Mouse (Mus musculus) forebrain, embryonic 16.5 days (tissue): ENCODE results near the gene Megf6. TPM values are rescaled to one million over a fixed set of nuclear protein-coding genes. Genes with fewer than 3 reads are reported as not detected.

Experiments
- ATAC-seq: fragments of 200-750 bp; cut with Nextera tagmentation; 2 replicates; pipeline ENCODE4 v1.8.0; 2017; ENCODE audit warnings: mild to moderate bottlenecking, moderate library complexity
- H3K27ac ChIP-seq: fragments of 300-500 bp; sonication (generic); 2 replicates; pipeline ENCODE4 v1.5.1; 2014; ENCODE audit warnings: low read length, control low read depth
- H3K27me3 ChIP-seq: fragments of 300-500 bp; sonication (generic); replicated peaks from 2 replicates; pipeline ENCODE4 v1.6.1; 2014; ENCODE audit warnings: low read length; ENCODE audit not compliant: control insufficient read depth, insufficient read depth
- H3K36me3 ChIP-seq: fragments of 300-500 bp; sonication (generic); 2 replicates; pipeline ENCODE4 v1.6.1; 2014; ENCODE audit not compliant: control insufficient read depth, insufficient read depth
- H3K4me1 ChIP-seq: fragments of 300-500 bp; sonication (generic); replicated peaks from 2 replicates; pipeline ENCODE4 v1.6.1; 2014; ENCODE audit warnings: low read length; ENCODE audit not compliant: control insufficient read depth, insufficient read depth
- H3K4me2 ChIP-seq: fragments of 300-500 bp; sonication (generic); 2 replicates; pipeline ENCODE4 v1.6.1; 2014; ENCODE audit warnings: mild to moderate bottlenecking, low read length, control low read depth
- H3K4me3 ChIP-seq: fragments of 300-500 bp; sonication (generic); replicated peaks from 2 replicates; pipeline ENCODE4 v1.5.1; 2014; ENCODE audit warnings: mild to moderate bottlenecking, low read length, control low read depth
- H3K9ac ChIP-seq: fragments of 300-500 bp; sonication (generic); replicated peaks from 2 replicates; pipeline ENCODE4 v1.6.1; 2014; ENCODE audit warnings: low read depth, low read length, control low read depth
- H3K9me3 ChIP-seq: fragments of 300-500 bp; sonication (generic); 2 replicates; pipeline ENCODE4 v1.6.1; 2016; ENCODE audit warnings: low read length; ENCODE audit not compliant: control insufficient read depth
- WGBS: fragments of 180-500 bp; shearing (Covaris S2); extraction: QIAGEN DNeasy Blood & Tissue Kit; methylation state at CpG from one replicate; pipeline ENCODE4 v1.1.7; 2014; 5-methylcytosine and 5-hydroxymethylcytosine counted together
- polyA plus RNA-seq: library from polyadenylated mRNA; unstranded; fragments of >200 nt; fragmentation: Nextera tagmentation; extraction: Ambion mirVana; gene quantifications from 2 replicates; pipeline ENCODE4 v1.2.1, GENCODE M21; 2015

The Megf6 gene
- polyA plus RNA-seq, result 7.7 and 10.0 TPM in 2 replicates

DNA sequence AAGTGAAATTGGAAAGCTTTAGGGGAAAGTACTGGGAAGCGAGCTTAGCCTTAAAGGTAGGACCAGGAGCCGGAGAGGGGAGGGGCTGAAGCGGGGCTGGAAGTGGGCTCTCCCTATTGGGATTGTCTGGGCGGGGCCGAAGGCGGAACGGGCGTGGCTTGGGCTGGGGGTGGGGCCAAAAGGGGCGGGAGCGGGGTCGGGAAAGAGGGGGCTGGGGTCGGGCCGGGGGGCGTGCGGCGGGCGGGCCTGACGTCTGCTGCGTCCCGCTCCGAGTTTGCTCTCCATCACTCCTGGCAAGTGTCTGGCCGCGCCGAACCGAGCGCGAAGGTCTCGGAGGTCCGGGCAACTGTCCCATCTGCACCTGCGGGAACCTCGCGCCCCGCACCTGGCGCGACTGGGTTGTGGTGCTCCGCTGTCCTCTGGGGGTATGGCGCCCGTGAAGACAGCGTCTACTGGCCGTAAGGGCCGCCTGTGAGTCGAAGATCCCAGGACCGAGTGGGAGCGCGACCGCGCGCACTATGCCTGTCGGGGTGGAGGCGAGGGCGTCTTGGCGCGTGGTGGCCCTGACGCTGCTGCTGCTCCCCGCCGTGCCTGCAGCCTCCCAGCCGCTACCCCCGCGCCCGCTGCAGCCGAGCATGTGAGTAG is at the start of gene Megf6:
Gene Megf6 (plus strand): TSS at position 225 of the 645 bp plus-strand sequence.
- WGBS, result under 1% methylated on average over 61 of the region's 61 CpGs
- Histone ChIP-seq H3K9ac (peak within 1 kb of the TSS; percentile 54), H3K27ac (no peak within 1 kb of the TSS), H3K9me3 (no peaks in the 10 kb centered on the region), H3K36me3 (no peaks in the 10 kb centered on the region), H3K4me3 (peak within 1 kb of the TSS; percentile 63), H3K4me1 (peaks cover 21% of the 10 kb centered on the region), H3K4me2 (peak within 1 kb of the TSS; percentile 99), H3K27me3 (peaks cover 22% of the 10 kb centered on the region)
- peak; percentile 81 for ATAC-seq

DNA sequence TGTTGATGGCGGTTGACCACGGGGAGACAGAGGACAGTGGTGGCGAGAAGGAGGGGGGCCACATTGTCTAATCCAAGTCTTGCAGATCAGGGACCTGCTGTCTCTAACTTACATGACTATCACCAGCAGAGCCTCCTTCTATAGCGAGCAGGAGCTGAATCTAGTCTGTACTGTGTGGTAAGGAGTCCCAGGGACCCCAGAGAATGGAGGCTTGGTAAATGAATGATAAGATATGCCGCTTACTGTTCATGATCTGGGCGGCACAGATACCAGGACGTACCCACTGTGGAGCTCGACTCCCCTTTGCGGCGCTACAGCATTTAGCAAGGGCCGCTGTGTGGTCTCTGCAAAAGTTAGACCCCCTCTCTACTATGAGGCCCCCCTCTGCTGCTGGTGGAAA is 48.7 kb upstream of the Megf6 start:
- no peak overlapping the region for H3K4me3 ChIP-seq
- no peak for ATAC-seq
- WGBS, result 62% methylated on average over 11 of the region's 11 CpGs
- H3K9ac ChIP-seq, result no peak overlapping the region
- no peaks in the 10 kb centered on the region for H3K4me1 ChIP-seq
- H3K9me3 ChIP-seq, result no peaks in the 10 kb centered on the region
- no peak overlapping the region for H3K27ac ChIP-seq
- no peaks in the 10 kb centered on the region for H3K36me3 ChIP-seq
- H3K4me2 ChIP-seq, result no peak overlapping the region
- H3K27me3 ChIP-seq, result no peaks in the 10 kb centered on the region

DNA sequence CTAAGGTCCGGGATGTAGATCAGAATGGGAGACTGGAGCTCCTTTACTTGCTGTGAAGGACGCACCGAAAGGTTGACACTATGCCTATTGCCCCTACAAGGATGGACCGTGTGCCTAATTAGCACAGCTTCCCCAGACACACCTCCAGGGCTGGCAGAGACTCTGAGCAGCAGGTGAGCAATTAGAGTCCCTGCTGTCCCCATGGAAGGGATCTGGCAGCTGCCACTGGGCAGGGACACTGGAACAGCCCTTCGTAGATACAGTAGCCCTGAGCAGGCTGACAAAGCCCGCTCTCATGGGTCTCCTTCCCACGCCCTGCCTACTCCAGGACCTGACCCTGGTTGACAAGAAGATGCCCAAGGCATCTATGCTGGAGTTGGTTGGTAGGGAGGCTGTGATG is 48.2 kb upstream of the Megf6 start:
- 69% methylated on average over 7 of the region's 7 CpGs for WGBS
- no peak overlapping the region for H3K4me2 ChIP-seq
- H3K9me3 ChIP-seq, result no peaks in the 10 kb centered on the region
- no peaks in the 10 kb centered on the region for H3K36me3 ChIP-seq
- no peak overlapping the region for H3K4me3 ChIP-seq
- no peaks in the 10 kb centered on the region for H3K27me3 ChIP-seq
- H3K9ac ChIP-seq, result no peak overlapping the region
- no peak overlapping the region for H3K27ac ChIP-seq
- no peak for ATAC-seq
- H3K4me1 ChIP-seq, result no peaks in the 10 kb centered on the region

GRCm38 (mm10) chr4:154123553-154123952 is 47.0 kb upstream of the Megf6 start:
- Histone ChIP-seq H3K9ac (no peak overlapping the region), H3K9me3 (no peaks in the 10 kb centered on the region), H3K36me3 (no peaks in the 10 kb centered on the region), H3K27ac (no peak overlapping the region), H3K4me2 (no peak overlapping the region), H3K4me1 (no peaks in the 10 kb centered on the region), H3K27me3 (peaks cover 3% of the 10 kb centered on the region; the same call in 1 of the 2 replicates), H3K4me3 (no peak overlapping the region)
- no peak for ATAC-seq
- 86% methylated on average over 6 of the region's 6 CpGs for WGBS

DNA sequence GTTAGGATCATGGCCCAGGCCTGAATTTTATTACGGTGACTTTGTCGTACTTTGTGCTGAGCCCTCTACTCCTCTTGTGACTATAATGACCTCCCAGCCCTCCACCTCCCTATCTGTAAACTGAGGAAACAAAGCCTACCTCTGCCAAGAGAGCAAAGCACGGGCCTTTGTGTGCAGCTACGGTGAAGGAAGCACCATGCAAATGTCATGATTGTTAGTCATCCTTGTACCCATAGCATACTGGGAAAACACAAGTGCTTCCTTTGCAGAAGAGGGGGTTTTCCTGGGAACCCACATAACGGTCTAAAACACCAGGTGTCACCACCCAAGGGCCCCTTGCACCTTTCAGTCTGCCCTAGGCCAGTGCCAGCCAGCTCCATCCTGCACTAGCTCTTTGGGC is 45.3 kb upstream of the Megf6 start:
- H3K9me3 ChIP-seq, result no peaks in the 10 kb centered on the region
- H3K9ac ChIP-seq, result no peak overlapping the region
- H3K4me3 ChIP-seq, result no peak overlapping the region
- H3K4me2 ChIP-seq, result no peak overlapping the region
- H3K36me3 ChIP-seq, result no peaks in the 10 kb centered on the region
- WGBS, result 69% methylated on average over 5 of the region's 5 CpGs
- H3K27me3 ChIP-seq, result peaks cover 3% of the 10 kb centered on the region; the same call in 1 of the 2 replicates
- no peak for ATAC-seq
- no peak overlapping the region for H3K27ac ChIP-seq
- no peaks in the 10 kb centered on the region for H3K4me1 ChIP-seq

GRCm38 (mm10) chr4:154127273-154127672 is 43.3 kb upstream of the Megf6 start:
- Histone ChIP-seq H3K9ac (no peak overlapping the region), H3K4me1 (no peaks in the 10 kb centered on the region), H3K27ac (no peak overlapping the region), H3K4me2 (no peak overlapping the region), H3K36me3 (no peaks in the 10 kb centered on the region), H3K27me3 (peaks cover 3% of the 10 kb centered on the region; the same call in 1 of the 2 replicates), H3K4me3 (no peak overlapping the region), H3K9me3 (no peaks in the 10 kb centered on the region)
- no peak for ATAC-seq
- WGBS, result 73% methylated on average over 3 of the region's 3 CpGs

- no peak for ATAC-seq
- Histone ChIP-seq H3K4me1 (no peaks in the 10 kb centered on the region), H3K9me3 (no peaks in the 10 kb centered on the region), H3K9ac (no peak overlapping the region), H3K4me2 (no peak overlapping the region), H3K36me3 (no peaks in the 10 kb centered on the region), H3K27me3 (peaks cover 3% of the 10 kb centered on the region; the same call in 1 of the 2 replicates), H3K27ac (no peak overlapping the region), H3K4me3 (no peak overlapping the region)
Observed at GRCm38 (mm10) chr4:154129950-154130349, 40.6 kb upstream of the Megf6 start.

- no peaks in the 10 kb centered on the region for H3K4me1 ChIP-seq
- no peak for ATAC-seq
- H3K27ac ChIP-seq, result no peak overlapping the region
- H3K9me3 ChIP-seq, result no peaks in the 10 kb centered on the region
- no peak overlapping the region for H3K4me2 ChIP-seq
- WGBS, result 77% methylated on average over 4 of the region's 4 CpGs
- H3K4me3 ChIP-seq, result no peak overlapping the region
- no peak overlapping the region for H3K9ac ChIP-seq
- H3K36me3 ChIP-seq, result no peaks in the 10 kb centered on the region
- peaks cover 12% of the 10 kb centered on the region; the same call in 1 of the 2 replicates for H3K27me3 ChIP-seq
Observed at GRCm38 (mm10) chr4:154131894-154132293, 38.6 kb upstream of the Megf6 start.

DNA sequence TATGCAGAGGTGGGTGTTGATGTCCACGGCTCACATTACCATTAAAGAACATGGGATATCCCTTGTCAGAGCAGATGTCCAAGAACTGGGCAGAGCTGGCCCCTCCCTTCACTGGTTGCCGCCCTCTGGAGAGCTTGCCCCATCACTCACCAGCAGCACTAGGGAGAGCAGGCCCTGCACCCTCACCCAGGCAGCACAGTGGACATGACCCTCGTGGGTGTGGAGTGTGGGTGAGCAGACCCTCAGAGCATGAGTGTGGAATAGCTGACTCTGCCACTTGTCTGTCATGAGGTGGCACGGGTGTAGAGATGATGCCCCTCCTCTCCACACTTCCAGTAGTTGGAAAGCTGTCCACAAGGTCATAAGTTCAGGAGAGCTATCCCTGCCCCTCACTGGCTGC is 35.7 kb upstream of the Megf6 start:
- Histone ChIP-seq H3K27me3 (peaks cover 33% of the 10 kb centered on the region), H3K4me2 (no peak overlapping the region), H3K4me3 (no peak overlapping the region), H3K9ac (no peak overlapping the region), H3K27ac (no peak overlapping the region), H3K36me3 (no peaks in the 10 kb centered on the region), H3K9me3 (no peaks in the 10 kb centered on the region), H3K4me1 (peaks cover 4% of the 10 kb centered on the region)
- no peak for ATAC-seq
- WGBS, result 80% methylated on average over 4 of the region's 4 CpGs

DNA sequence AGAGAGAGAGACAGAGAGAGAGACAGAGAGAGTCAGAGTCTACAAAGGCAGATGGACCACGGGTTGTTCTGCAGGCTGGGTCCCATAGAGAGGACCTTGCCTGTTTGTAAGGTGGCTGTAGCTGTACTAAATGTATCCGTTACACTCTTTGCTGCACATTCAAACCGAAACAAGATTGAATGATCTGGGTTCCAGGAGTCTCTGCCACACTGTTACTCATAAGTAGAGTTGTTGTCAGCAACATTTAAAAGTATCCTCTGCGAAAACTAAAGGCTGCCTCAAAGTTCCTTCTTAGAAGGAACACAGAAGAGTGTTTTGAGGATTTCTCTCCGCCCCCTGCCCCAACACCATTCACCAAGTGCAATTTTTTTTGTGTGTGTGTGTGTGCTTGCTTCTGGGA is 33.4 kb upstream of the Megf6 start:
- 59% methylated on average over 5 of the region's 5 CpGs for WGBS
- Histone ChIP-seq H3K27me3 (peaks cover 47% of the 10 kb centered on the region), H3K4me2 (no peak overlapping the region), H3K27ac (no peak overlapping the region), H3K4me1 (peaks cover 24% of the 10 kb centered on the region), H3K9me3 (no peaks in the 10 kb centered on the region), H3K36me3 (no peaks in the 10 kb centered on the region), H3K9ac (no peak overlapping the region), H3K4me3 (no peak overlapping the region)
- no peak for ATAC-seq
